Mouse (Mus musculus): ENCODE data around the gene Nhs. TPM values are rescaled to one million over a fixed set of nuclear protein-coding genes. Genes with fewer than 3 reads are reported as not detected.

Nhs gene
- polyA plus RNA-seq, 1 experiment from 2014 or later = 3.8 TPM

GRCm38 (mm10) chrX:161971961-161972502 lies 187.5 kb downstream of the Nhs start:
- Histone ChIP-seq H3K4me2 (ENCODE audit: low read length) (no peak overlapping the region), H3K9me3 (replicated peaks; ENCODE audit: control insufficient read depth, low read length, poor library complexity, severe bottlenecking) (no peaks in the 10 kb centered on the region), H3K27me3 (ENCODE audit: control insufficient read depth, insufficient read depth, low read depth, low read length) (peaks cover 3% of the 10 kb centered on the region; the same call in 1 of the 2 replicates), H3K4me1 (ENCODE audit: control insufficient read depth, insufficient read depth, low read length) (no peaks in the 10 kb centered on the region), H3K9ac (ENCODE audit: low read depth, low read length) (no peak overlapping the region), H3K27ac (ENCODE audit: low read length) (no peak overlapping the region), H3K36me3 (ENCODE audit: control insufficient read depth, insufficient read depth, low read length) (no peaks in the 10 kb centered on the region), H3K4me3 (ENCODE audit: low read depth, low read length) (no peak overlapping the region)
- ATAC-seq = no peak
- 76% methylated on average over 3 of the region's 3 CpGs for WGBS

DNA sequence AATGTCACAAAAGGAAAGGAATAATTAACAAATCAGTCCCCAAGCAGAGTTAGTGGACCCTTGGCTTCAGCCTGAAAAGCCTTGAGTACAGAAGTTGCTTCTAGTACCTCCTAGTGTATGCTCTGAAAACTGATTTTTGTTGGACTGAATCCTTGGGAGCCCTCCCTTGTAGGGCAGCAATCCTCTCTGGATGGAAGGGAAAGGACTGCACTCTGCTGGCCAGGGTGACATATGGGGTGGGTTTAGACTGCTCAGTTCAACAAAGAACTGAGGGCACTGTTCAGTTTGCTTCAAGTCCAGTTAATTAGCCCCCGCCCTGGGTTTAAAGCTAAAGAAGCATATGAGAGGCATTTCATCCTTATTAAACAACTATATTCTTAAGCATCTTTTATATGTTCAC lies 188.4 kb downstream of the Nhs start:
- Histone ChIP-seq H3K4me3 (ENCODE audit: low read depth, low read length) (no peak overlapping the region), H3K27me3 (ENCODE audit: control insufficient read depth, insufficient read depth, low read depth, low read length) (no peaks in the 10 kb centered on the region; the same call in 1 of the 2 replicates), H3K36me3 (ENCODE audit: control insufficient read depth, insufficient read depth, low read length) (no peaks in the 10 kb centered on the region), H3K4me2 (ENCODE audit: low read length) (no peak overlapping the region), H3K9ac (ENCODE audit: low read depth, low read length) (no peak overlapping the region), H3K27ac (ENCODE audit: low read length) (no peak overlapping the region), H3K4me1 (ENCODE audit: control insufficient read depth, insufficient read depth, low read length) (no peaks in the 10 kb centered on the region), H3K9me3 (replicated peaks; ENCODE audit: control insufficient read depth, low read length, poor library complexity, severe bottlenecking) (no peaks in the 10 kb centered on the region)
- 86% methylated on average over 1 of the region's 1 CpGs for WGBS
- ATAC-seq = no peak

- H3K9me3 ChIP-seq (replicated peaks; ENCODE audit: control insufficient read depth, low read length, poor library complexity, severe bottlenecking) = no peaks in the 10 kb centered on the region
- H3K27me3 ChIP-seq (ENCODE audit: control insufficient read depth, insufficient read depth, low read depth, low read length) = no peaks in the 10 kb centered on the region; the same call in 1 of the 2 replicates
- WGBS = 37% methylated on average over 4 of the region's 4 CpGs
- no peak overlapping the region for H3K27ac ChIP-seq (ENCODE audit: low read length)
- H3K4me1 ChIP-seq (ENCODE audit: control insufficient read depth, insufficient read depth, low read length) = no peaks in the 10 kb centered on the region
- ATAC-seq = 0 out of 2 replicates have a peak, but pooled peaks have one; percentile 32
- no peak overlapping the region for H3K4me2 ChIP-seq (ENCODE audit: low read length)
- no peak overlapping the region for H3K9ac ChIP-seq (ENCODE audit: low read depth, low read length)
- no peak overlapping the region for H3K4me3 ChIP-seq (ENCODE audit: low read depth, low read length)
- no peaks in the 10 kb centered on the region for H3K36me3 ChIP-seq (ENCODE audit: control insufficient read depth, insufficient read depth, low read length)
These were observed 191.8 kb downstream of the Nhs start for GRCm38 (mm10) chrX:161967692-161968091.

GRCm38 (mm10) chrX:161963372-161963771 lies 196.2 kb downstream of the Nhs start:
- H3K9ac ChIP-seq (ENCODE audit: low read depth, low read length) = no peak overlapping the region
- no peaks in the 10 kb centered on the region for H3K4me1 ChIP-seq (ENCODE audit: control insufficient read depth, insufficient read depth, low read length)
- H3K27ac ChIP-seq (ENCODE audit: low read length) = no peak overlapping the region
- no peak for ATAC-seq
- H3K4me3 ChIP-seq (ENCODE audit: low read depth, low read length) = no peak overlapping the region
- H3K9me3 ChIP-seq (replicated peaks; ENCODE audit: control insufficient read depth, low read length, poor library complexity, severe bottlenecking) = no peaks in the 10 kb centered on the region
- H3K36me3 ChIP-seq (ENCODE audit: control insufficient read depth, insufficient read depth, low read length) = no peaks in the 10 kb centered on the region
- no peak overlapping the region for H3K4me2 ChIP-seq (ENCODE audit: low read length)
- no peaks in the 10 kb centered on the region; the same call in 1 of the 2 replicates for H3K27me3 ChIP-seq (ENCODE audit: control insufficient read depth, insufficient read depth, low read depth, low read length)

GRCm38 (mm10) chrX:161962855-161963254 lies 196.7 kb downstream of the Nhs start:
- Histone ChIP-seq H3K4me1 (ENCODE audit: control insufficient read depth, insufficient read depth, low read length) (no peaks in the 10 kb centered on the region), H3K4me3 (ENCODE audit: low read depth, low read length) (no peak overlapping the region), H3K27ac (ENCODE audit: low read length) (no peak overlapping the region), H3K9ac (ENCODE audit: low read depth, low read length) (no peak overlapping the region), H3K36me3 (ENCODE audit: control insufficient read depth, insufficient read depth, low read length) (no peaks in the 10 kb centered on the region), H3K4me2 (ENCODE audit: low read length) (no peak overlapping the region), H3K9me3 (replicated peaks; ENCODE audit: control insufficient read depth, low read length, poor library complexity, severe bottlenecking) (no peaks in the 10 kb centered on the region), H3K27me3 (ENCODE audit: control insufficient read depth, insufficient read depth, low read depth, low read length) (no peaks in the 10 kb centered on the region; the same call in 1 of the 2 replicates)
- no peak for ATAC-seq
- WGBS = 75% methylated on average over 1 of the region's 1 CpGs

GRCm38 (mm10) chrX:161961756-161962155 lies 197.8 kb downstream of the Nhs start:
- H3K4me3 ChIP-seq (ENCODE audit: low read depth, low read length) = no peak overlapping the region
- ATAC-seq = no peak
- H3K9ac ChIP-seq (ENCODE audit: low read depth, low read length) = no peak overlapping the region
- no peaks in the 10 kb centered on the region for H3K27me3 ChIP-seq (ENCODE audit: control insufficient read depth, insufficient read depth, low read depth, low read length)
- H3K9me3 ChIP-seq (replicated peaks; ENCODE audit: control insufficient read depth, low read length, poor library complexity, severe bottlenecking) = no peaks in the 10 kb centered on the region
- 67% methylated on average over 6 of the region's 6 CpGs for WGBS
- no peaks in the 10 kb centered on the region for H3K36me3 ChIP-seq (ENCODE audit: control insufficient read depth, insufficient read depth, low read length)
- no peaks in the 10 kb centered on the region for H3K4me1 ChIP-seq (ENCODE audit: control insufficient read depth, insufficient read depth, low read length)
- no peak overlapping the region for H3K27ac ChIP-seq (ENCODE audit: low read length)
- no peak overlapping the region for H3K4me2 ChIP-seq (ENCODE audit: low read length)

DNA sequence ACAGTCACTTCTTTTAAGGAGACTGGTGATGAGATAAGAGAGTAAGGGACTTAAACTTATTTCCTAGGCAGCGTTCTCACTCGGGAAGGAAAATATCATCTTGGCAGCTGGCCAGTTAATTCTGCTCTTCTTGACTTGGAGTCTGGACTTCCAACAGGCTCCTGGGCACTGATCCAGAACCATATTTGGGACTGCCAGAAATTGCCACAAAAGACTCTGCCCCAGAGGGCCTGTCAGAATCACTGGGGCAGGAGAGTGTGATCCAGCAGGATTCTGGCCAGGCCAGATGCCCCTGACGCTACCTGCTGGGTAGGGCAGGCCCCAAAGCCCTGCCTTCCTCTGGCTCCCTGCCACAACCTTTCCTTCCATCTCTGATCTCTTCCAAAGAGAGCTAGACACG lies 198.4 kb downstream of the Nhs start:
- Histone ChIP-seq H3K4me3 (ENCODE audit: low read depth, low read length) (no peak overlapping the region), H3K9me3 (replicated peaks; ENCODE audit: control insufficient read depth, low read length, poor library complexity, severe bottlenecking) (no peaks in the 10 kb centered on the region), H3K4me2 (ENCODE audit: low read length) (no peak overlapping the region), H3K36me3 (ENCODE audit: control insufficient read depth, insufficient read depth, low read length) (no peaks in the 10 kb centered on the region), H3K27ac (ENCODE audit: low read length) (no peak overlapping the region), H3K9ac (ENCODE audit: low read depth, low read length) (no peak overlapping the region), H3K27me3 (ENCODE audit: control insufficient read depth, insufficient read depth, low read depth, low read length) (peaks cover 2% of the 10 kb centered on the region; the same call in 1 of the 2 replicates), H3K4me1 (ENCODE audit: control insufficient read depth, insufficient read depth, low read length) (no peaks in the 10 kb centered on the region)
- ATAC-seq = no peak
- 41% methylated on average over 4 of the region's 4 CpGs for WGBS

- no peak for ATAC-seq
- peaks cover 3% of the 10 kb centered on the region; the same call in 1 of the 2 replicates for H3K27me3 ChIP-seq (ENCODE audit: control insufficient read depth, insufficient read depth, low read depth, low read length)
- no peaks in the 10 kb centered on the region for H3K9me3 ChIP-seq (replicated peaks; ENCODE audit: control insufficient read depth, low read length, poor library complexity, severe bottlenecking)
- no peak overlapping the region for H3K9ac ChIP-seq (ENCODE audit: low read depth, low read length)
- H3K4me1 ChIP-seq (ENCODE audit: control insufficient read depth, insufficient read depth, low read length) = peaks cover 2% of the 10 kb centered on the region; the same call in 1 of the 2 replicates
- H3K4me2 ChIP-seq (ENCODE audit: low read length) = no peak overlapping the region
- H3K27ac ChIP-seq (ENCODE audit: low read length) = no peak overlapping the region
- no peaks in the 10 kb centered on the region for H3K36me3 ChIP-seq (ENCODE audit: control insufficient read depth, insufficient read depth, low read length)
- H3K4me3 ChIP-seq (ENCODE audit: low read depth, low read length) = no peak overlapping the region
These were observed 207.2 kb downstream of the Nhs start for GRCm38 (mm10) chrX:161952356-161952755.

- H3K36me3 ChIP-seq (ENCODE audit: control insufficient read depth, insufficient read depth, low read length) = no peaks in the 10 kb centered on the region
- WGBS = 69% methylated on average over 4 of the region's 4 CpGs
- ATAC-seq = no peak
These were observed 216.3 kb downstream of the Nhs start for GRCm38 (mm10) chrX:161943098-161943680.

More at GRCm38 (mm10) chrX:161943098-161943680, 216.3 kb downstream of the Nhs start:
- H3K4me3 ChIP-seq (ENCODE audit: low read depth, low read length) = no peak overlapping the region
- H3K27me3 ChIP-seq (ENCODE audit: control insufficient read depth, insufficient read depth, low read depth, low read length) = peaks cover 4% of the 10 kb centered on the region
- H3K9ac ChIP-seq (ENCODE audit: low read depth, low read length) = no peak overlapping the region
- no peaks in the 10 kb centered on the region for H3K9me3 ChIP-seq (replicated peaks; ENCODE audit: control insufficient read depth, low read length, poor library complexity, severe bottlenecking)
- no peak overlapping the region for H3K27ac ChIP-seq (ENCODE audit: low read length)
- H3K4me1 ChIP-seq (ENCODE audit: control insufficient read depth, insufficient read depth, low read length) = no peaks in the 10 kb centered on the region
- H3K4me2 ChIP-seq (ENCODE audit: low read length) = no peak overlapping the region
